Mouse (Mus musculus) lung, embryonic 14.5 days (tissue): Measurements from ENCODE around the gene Ralgps1. TPM values are rescaled to one million over a fixed set of nuclear protein-coding genes. Genes with fewer than 3 reads are reported as not detected.
"Not testable (repeated sequence)": the region's sequence is repeated elsewhere in the genome, so short reads cannot be mapped to it uniquely, and the experiment has no call there.

ENCODE experiments used
- ATAC-seq: fragments of 200-750 bp; cut with Nextera tagmentation; 2 replicates; pipeline ENCODE4 v1.8.0; 2017; ENCODE audit warnings: mild to moderate bottlenecking, moderate TSS enrichment, moderate library complexity; ENCODE audit not compliant: insufficient read depth
- DNase-seq: peaks from one replicate; pipeline ENCODE4 v3.0.0-alpha.2; 2015
- H3K27ac ChIP-seq: fragments of 300-500 bp; sonication (generic); 2 replicates; pipeline ENCODE4 v1.5.1; 2014; ENCODE audit warnings: low read depth, mild to moderate bottlenecking, moderate library complexity
- H3K27me3 ChIP-seq: fragments of 300-500 bp; sonication (generic); 2 replicates; pipeline ENCODE4 v1.6.1; 2014; ENCODE audit warnings: low read length, control low read depth; ENCODE audit not compliant: insufficient read depth
- H3K36me3 ChIP-seq: fragments of 300-500 bp; sonication (generic); 2 replicates; pipeline ENCODE4 v1.6.1; 2014; ENCODE audit warnings: control low read depth; ENCODE audit not compliant: insufficient read depth
- H3K4me1 ChIP-seq: fragments of 300-500 bp; sonication (generic); 2 replicates; pipeline ENCODE4 v1.6.1; 2014; ENCODE audit warnings: antibody characterized with exemption, control low read depth; ENCODE audit not compliant: insufficient read depth
- H3K4me2 ChIP-seq: fragments of 300-500 bp; sonication (generic); 2 replicates; pipeline ENCODE4 v1.6.1; 2014; ENCODE audit warnings: mild to moderate bottlenecking
- H3K4me3 ChIP-seq: fragments of 300-500 bp; sonication (generic); 2 replicates; pipeline ENCODE4 v1.5.1; 2014; ENCODE audit warnings: low read depth, low read length
- H3K9ac ChIP-seq: fragments of 300-500 bp; sonication (generic); 2 replicates; pipeline ENCODE4 v1.6.1; 2014
- H3K9me3 ChIP-seq: fragments of 300-500 bp; sonication (generic); 2 replicates; pipeline ENCODE4 v1.6.1; 2016; ENCODE audit warnings: low read depth, low read length, control low read depth
- CTCF ChIP-seq: IDR thresholded peaks from 2 replicates; pipeline ENCODE4 v1.5.1; 2016; ENCODE audit warnings: antibody characterized with exemption, low read depth
- WGBS: fragments of 180-500 bp; shearing (Covaris S2); extraction: QIAGEN DNeasy Blood & Tissue Kit; methylation state at CpG from one replicate; pipeline ENCODE4 v1.1.7; 2014; 5-methylcytosine and 5-hydroxymethylcytosine counted together
- polyA plus RNA-seq: library from polyadenylated mRNA; unstranded; fragments of >200 nt; fragmentation: Nextera tagmentation; extraction: Ambion mirVana; gene quantifications from 2 replicates; pipeline ENCODE4 v1.2.1, GENCODE M21; 2014

Gene Ralgps1
- polyA plus RNA-seq, 1 experiment from 2014 or later, result 6.1 TPM

DNA sequence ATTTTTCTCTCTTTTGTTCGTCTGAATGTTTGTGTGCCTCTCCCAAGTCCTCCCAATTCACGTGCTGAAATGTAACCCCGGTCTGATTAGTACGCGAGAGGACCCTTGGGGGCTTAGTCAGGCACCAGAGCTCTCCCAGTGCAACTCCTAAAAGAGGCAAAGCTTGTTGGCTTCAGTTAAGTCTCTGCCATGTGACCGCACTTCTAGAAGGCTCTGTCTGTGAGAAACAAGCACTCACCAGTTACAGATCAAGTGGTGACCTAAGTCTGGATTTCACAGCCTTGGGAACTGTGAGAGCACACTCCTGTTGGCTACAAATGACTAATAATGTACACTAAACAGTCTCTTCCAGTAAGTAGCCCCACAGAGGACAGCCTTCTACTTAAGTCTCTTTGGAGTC, 248.4 kb downstream of the Ralgps1 start:
- Histone ChIP-seq H3K9me3 (no peaks in the 10 kb centered on the region), H3K27me3 (no peaks in the 10 kb centered on the region), H3K27ac (no peak overlapping the region), H3K4me3 (no peak overlapping the region), H3K9ac (no peak overlapping the region), H3K36me3 (no peaks in the 10 kb centered on the region), H3K4me2 (no peak overlapping the region), H3K4me1 (no peaks in the 10 kb centered on the region)
- ATAC-seq (no peak), DNase-seq (no peak)
- TF ChIP-seq CTCF, result no peak
- WGBS, result 73% methylated on average over 6 of the region's 6 CpGs

DNA sequence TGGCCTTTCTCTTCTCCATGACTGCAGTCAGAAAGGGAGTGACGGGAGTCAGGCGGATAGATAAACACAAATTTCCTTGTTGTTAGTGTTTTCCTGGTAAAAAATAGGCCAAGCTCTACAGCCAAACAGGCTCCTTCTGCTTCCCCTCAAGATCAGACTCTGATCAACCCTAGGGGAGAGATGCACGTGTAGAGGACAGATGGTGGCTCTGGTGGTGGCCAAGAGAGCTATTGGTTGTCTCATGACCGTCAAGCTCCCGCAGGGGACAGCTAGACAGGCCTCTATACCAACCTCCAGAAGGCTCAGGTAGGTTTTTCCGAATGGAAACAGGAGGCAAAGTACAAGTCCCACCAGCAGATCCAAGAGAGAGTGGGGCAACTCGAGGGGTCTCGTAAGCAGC, 270.8 kb downstream of the Ralgps1 start:
- ATAC-seq (no peak), DNase-seq (no peak)
- Histone ChIP-seq H3K4me3 (no peak overlapping the region), H3K36me3 (no peaks in the 10 kb centered on the region), H3K9ac (no peak overlapping the region), H3K9me3 (no peaks in the 10 kb centered on the region), H3K4me2 (no peak overlapping the region), H3K27me3 (no peaks in the 10 kb centered on the region), H3K4me1 (no peaks in the 10 kb centered on the region), H3K27ac (no peak overlapping the region)
- no peak for TF ChIP-seq CTCF
- 78% methylated on average over 8 of the region's 8 CpGs for WGBS

DNA sequence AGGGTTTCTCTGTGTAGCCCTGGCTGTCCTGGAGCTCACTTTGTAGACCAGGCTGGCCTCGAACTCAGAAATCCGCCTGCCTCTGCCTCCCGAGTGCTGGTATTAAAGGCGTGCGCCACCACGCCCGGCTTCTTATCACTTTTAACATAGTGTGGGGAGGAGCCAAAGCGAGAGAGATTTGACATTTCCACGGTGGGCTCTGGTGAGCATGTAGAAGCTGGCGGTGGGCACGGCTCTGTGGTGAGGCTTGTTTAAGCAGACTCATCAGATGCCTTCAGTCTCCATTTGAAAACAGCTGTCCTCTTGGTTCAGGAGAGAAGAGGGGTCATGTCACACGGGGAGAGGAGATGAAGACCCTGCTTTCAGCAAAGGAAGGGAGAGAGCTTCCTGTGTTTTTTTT, 274.0 kb downstream of the Ralgps1 start:
- ATAC-seq, DNase-seq, H3K27me3 ChIP-seq, H3K4me2 ChIP-seq, H3K9ac ChIP-seq, H3K4me3 ChIP-seq, H3K36me3 ChIP-seq, H3K4me1 ChIP-seq, H3K9me3 ChIP-seq, H3K27ac ChIP-seq: not testable (repeated sequence)
- 82% methylated on average over 12 of the region's 12 CpGs for WGBS

DNA sequence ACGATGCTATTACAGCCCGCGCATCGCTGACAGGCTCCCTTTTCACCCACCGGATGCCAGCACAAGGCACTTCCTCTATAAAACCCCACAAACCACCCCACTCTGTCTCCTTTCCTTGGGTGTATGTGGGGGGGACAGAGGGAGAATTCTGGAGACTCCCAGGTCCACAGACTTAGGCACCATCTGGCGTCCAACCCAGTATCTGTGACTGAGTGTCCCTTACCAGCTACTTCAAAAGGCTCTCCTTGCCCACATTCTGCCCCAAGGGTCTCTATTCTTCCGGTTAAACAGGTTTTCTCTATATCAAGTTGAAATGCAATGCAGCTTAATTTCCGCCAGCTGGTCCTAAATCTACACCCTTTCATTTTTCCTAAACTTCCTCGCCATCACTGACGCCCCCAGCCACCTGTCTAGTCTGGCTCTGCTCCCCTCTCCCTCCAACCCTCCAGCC, 276.0 kb downstream of the Ralgps1 start:
- TF ChIP-seq CTCF, result no peak
- peaks cover 4% of the 10 kb centered on the region; the same call in 1 of the 2 replicates for H3K4me1 ChIP-seq
- H3K36me3 ChIP-seq, result no peaks in the 10 kb centered on the region
- 47% methylated on average over 10 of the region's 10 CpGs for WGBS
- no peak overlapping the region for H3K9ac ChIP-seq
- H3K27me3 ChIP-seq, result no peaks in the 10 kb centered on the region
- ATAC-seq (no peak), DNase-seq (peak; percentile 7)
- no peaks in the 10 kb centered on the region for H3K9me3 ChIP-seq
- H3K27ac ChIP-seq, result no peak overlapping the region
- H3K4me3 ChIP-seq, result no peak overlapping the region
- no peak overlapping the region for H3K4me2 ChIP-seq

DNA sequence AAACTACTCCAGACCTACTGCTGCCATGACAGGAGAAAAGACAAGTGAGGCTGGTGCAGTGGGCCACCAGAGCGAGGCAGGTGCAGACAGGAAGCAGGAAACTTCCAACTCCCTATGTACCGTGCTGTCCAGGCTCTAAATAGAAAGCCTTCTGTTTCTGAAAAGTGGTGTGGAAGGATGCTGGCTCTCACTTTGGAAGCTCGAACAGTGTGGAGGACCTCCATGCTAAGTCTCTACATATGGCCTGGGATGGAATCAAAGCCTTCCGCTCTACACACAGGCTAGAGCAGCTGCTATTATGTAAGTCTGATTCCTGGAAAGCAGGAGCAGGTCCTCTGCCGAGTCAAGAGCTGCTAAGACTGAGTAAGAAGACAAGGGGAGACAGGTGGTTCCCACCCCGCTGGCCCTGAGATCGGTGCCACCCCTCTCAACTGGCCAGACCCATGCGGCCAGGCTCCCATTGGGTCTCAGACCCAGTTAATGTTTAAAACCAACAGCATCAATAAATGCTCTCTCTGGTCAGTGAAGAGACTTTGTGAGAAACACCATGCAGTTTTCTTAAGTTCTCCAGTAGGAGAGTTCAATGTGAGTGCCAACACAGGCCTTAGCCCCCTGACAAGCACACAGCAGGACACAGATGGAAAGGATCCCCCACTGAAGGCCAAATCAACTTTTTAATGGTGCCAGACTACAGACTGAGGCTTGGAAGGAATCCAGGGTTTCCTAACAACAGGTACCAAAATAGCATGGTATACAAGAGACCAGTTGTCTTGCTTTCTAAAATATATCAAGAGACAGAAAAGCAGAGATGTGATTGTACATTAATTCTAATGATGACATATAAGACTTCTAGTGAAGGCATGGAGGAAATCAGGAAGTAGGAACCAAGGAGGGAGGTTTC, 280.4 kb downstream of the Ralgps1 start:
- 81% methylated on average over 8 of the region's 8 CpGs for WGBS
- ATAC-seq, result no peak

DNA sequence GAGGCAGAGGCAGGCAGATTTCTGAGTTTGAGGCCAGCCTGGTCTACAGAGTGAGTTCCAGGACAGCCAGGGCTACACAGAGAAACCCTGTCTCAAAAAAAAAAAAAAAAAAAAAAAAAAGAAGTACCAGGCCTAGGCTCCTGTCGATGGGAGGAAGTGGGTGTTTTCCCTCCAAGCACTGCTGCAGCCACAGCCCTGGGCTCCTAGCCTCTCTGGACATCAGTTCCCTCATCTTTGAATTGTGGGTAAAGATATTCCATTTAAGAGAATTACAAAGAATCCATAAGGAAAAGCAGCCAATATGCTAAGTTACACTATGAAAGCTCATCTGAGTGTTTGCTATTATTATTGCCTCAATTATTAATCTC, 281.3 kb downstream of the Ralgps1 start:
- not testable (repeated sequence) for H3K4me2 ChIP-seq, H3K9ac ChIP-seq, H3K27me3 ChIP-seq, H3K9me3 ChIP-seq, H3K36me3 ChIP-seq, H3K4me3 ChIP-seq, H3K4me1 ChIP-seq, H3K27ac ChIP-seq, ATAC-seq, DNase-seq
- WGBS, result 82% methylated on average over 1 of the region's 1 CpGs

More for the DNA sequence above, 280.4 kb downstream of the Ralgps1 start:
- no peaks in the 10 kb centered on the region for H3K9me3 ChIP-seq
- no peaks in the 10 kb centered on the region for H3K36me3 ChIP-seq
- H3K27me3 ChIP-seq, result no peaks in the 10 kb centered on the region
- TF ChIP-seq CTCF, result no peak
- no peak for DNase-seq
- peaks cover 4% of the 10 kb centered on the region; the same call in 1 of the 2 replicates for H3K4me1 ChIP-seq
- H3K4me2 ChIP-seq, result no peak overlapping the region
- no peak overlapping the region for H3K4me3 ChIP-seq
- H3K27ac ChIP-seq, result no peak overlapping the region
- no peak overlapping the region for H3K9ac ChIP-seq

DNA sequence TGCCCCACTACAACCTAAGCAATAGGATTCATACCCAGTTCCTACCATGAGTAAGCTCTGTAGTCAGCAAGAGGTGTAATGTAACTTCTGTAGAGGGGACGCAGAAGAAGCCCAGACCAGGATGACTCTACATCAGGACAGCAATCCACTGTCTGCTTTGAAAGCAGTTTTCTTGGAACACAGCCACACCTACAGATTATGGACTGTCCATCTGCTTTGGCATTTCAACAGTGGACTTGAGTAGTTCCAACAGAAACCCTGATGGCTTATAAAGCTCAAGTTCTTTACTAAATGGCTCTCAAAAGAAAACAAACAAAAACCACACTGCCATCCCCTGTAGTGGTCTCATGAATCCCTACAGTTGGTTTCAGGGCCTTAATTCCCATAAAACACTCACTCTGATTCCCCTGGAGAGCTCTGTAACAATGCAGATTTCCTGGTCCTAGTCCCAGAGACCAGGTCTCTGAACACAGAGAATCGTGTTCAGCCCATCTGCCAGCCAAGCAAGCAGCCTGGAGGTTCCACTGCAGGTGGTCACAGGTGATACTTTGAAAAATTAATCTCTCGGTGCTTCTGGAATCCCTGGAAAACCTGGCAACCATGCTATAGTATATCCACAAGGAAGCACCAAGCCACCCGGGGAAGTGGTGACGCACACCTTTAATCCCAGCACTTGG, 281.8 kb downstream of the Ralgps1 start:
- H3K9me3 ChIP-seq, result no peaks in the 10 kb centered on the region
- no peak overlapping the region for H3K9ac ChIP-seq
- no peak overlapping the region for H3K4me3 ChIP-seq
- no peak for TF ChIP-seq CTCF
- no peaks in the 10 kb centered on the region for H3K36me3 ChIP-seq
- no peak overlapping the region for H3K27ac ChIP-seq
- ATAC-seq, result no peak
- no peaks in the 10 kb centered on the region for H3K27me3 ChIP-seq
- H3K4me1 ChIP-seq, result no peaks in the 10 kb centered on the region
- no peak overlapping the region for H3K4me2 ChIP-seq
- no peak for DNase-seq
- 89% methylated on average over 5 of the region's 5 CpGs for WGBS
